Mouse (Mus musculus) liver, adult 10 weeks (tissue): ENCODE measurements around the gene Spopl. TPM values are rescaled to one million over a fixed set of nuclear protein-coding genes. Genes with fewer than 3 reads are reported as not detected.

ENCODE experiments used
- polyA plus RNA-seq: library from polyadenylated mRNA; stranded (reverse); fragments of 350-450 nt; fragmentation: Illumina TruSeq; extraction: RNeasy Lipid Tissue Mini Kit (QIAGEN cat#74804); gene quantifications from one replicate; pipeline ENCODE4 v1.2.3, GENCODE M21; 2014; ENCODE audit warnings: low read depth, low replicate concordance

Gene Spopl
- 11.3 TPM for polyA plus RNA-seq

GRCm38 (mm10) chr2:23571302-23572156 lies at the start of gene Spopl:
Spopl (minus strand) TSS chr2:23572106.

